Mouse (Mus musculus) limb, embryonic 12.5 days (tissue): ENCODE data around the gene B4galt5. TPM values are rescaled to one million over a fixed set of nuclear protein-coding genes. Genes with fewer than 3 reads are reported as not detected.
A peak's percentile ranks its signal among the peaks of the same experiment; 100 is the strongest.
"Not testable (repeated sequence)": the region's sequence is repeated elsewhere in the genome, so short reads cannot be mapped to it uniquely, and the experiment has no call there.

Experiments used
- ATAC-seq: fragments of 200-750 bp; cut with Nextera tagmentation; 2 replicates; pipeline ENCODE4 v1.8.0; 2017; ENCODE audit warnings: low read depth, moderate TSS enrichment; ENCODE audit not compliant: insufficient number of reproducible peaks, insufficient read depth, low FRiP score, low TSS enrichment
- H3K27ac ChIP-seq: fragments of 300-500 bp; sonication (generic); 2 replicates; pipeline ENCODE4 v1.5.1; 2016; ENCODE audit warnings: mild to moderate bottlenecking, moderate library complexity
- H3K27me3 ChIP-seq: fragments of 300-500 bp; sonication (generic); 2 replicates; pipeline ENCODE4 v1.6.1; 2016; ENCODE audit warnings: mild to moderate bottlenecking, moderate library complexity
- H3K36me3 ChIP-seq: fragments of 300-500 bp; sonication (generic); 2 replicates; pipeline ENCODE4 v1.6.1; 2016; ENCODE audit warnings: mild to moderate bottlenecking, moderate library complexity
- H3K4me1 ChIP-seq: fragments of 300-500 bp; sonication (generic); replicated peaks from 2 replicates; pipeline ENCODE4 v1.6.1; 2016
- H3K4me2 ChIP-seq: fragments of 300-500 bp; sonication (generic); 2 replicates; pipeline ENCODE4 v1.6.1; 2016; ENCODE audit warnings: mild to moderate bottlenecking, moderate library complexity
- H3K4me3 ChIP-seq: fragments of 300-500 bp; sonication (generic); replicated peaks from 2 replicates; pipeline ENCODE4 v1.5.1; 2016; ENCODE audit warnings: mild to moderate bottlenecking
- H3K9ac ChIP-seq: fragments of 300-500 bp; sonication (generic); replicated peaks from 2 replicates; pipeline ENCODE4 v1.6.1; 2016; ENCODE audit warnings: mild to moderate bottlenecking, moderate library complexity
- H3K9me3 ChIP-seq: fragments of 300-500 bp; sonication (generic); 2 replicates; pipeline ENCODE4 v1.6.1; 2016; ENCODE audit warnings: mild to moderate bottlenecking, moderate library complexity
- WGBS: fragments of 180-500 bp; shearing (Covaris S2); methylation state at CpG from one replicate; pipeline ENCODE4 v1.1.7; 2016; 5-methylcytosine and 5-hydroxymethylcytosine counted together
- polyA plus RNA-seq: library from polyadenylated mRNA; unstranded; fragments of >200 nt; fragmentation: Nextera tagmentation; extraction: Ambion mirVana; gene quantifications from 2 replicates; pipeline ENCODE4 v1.2.1, GENCODE M21; 2016

Gene B4galt5
- 11.4 and 14.1 TPM in 2 replicates for polyA plus RNA-seq

DNA sequence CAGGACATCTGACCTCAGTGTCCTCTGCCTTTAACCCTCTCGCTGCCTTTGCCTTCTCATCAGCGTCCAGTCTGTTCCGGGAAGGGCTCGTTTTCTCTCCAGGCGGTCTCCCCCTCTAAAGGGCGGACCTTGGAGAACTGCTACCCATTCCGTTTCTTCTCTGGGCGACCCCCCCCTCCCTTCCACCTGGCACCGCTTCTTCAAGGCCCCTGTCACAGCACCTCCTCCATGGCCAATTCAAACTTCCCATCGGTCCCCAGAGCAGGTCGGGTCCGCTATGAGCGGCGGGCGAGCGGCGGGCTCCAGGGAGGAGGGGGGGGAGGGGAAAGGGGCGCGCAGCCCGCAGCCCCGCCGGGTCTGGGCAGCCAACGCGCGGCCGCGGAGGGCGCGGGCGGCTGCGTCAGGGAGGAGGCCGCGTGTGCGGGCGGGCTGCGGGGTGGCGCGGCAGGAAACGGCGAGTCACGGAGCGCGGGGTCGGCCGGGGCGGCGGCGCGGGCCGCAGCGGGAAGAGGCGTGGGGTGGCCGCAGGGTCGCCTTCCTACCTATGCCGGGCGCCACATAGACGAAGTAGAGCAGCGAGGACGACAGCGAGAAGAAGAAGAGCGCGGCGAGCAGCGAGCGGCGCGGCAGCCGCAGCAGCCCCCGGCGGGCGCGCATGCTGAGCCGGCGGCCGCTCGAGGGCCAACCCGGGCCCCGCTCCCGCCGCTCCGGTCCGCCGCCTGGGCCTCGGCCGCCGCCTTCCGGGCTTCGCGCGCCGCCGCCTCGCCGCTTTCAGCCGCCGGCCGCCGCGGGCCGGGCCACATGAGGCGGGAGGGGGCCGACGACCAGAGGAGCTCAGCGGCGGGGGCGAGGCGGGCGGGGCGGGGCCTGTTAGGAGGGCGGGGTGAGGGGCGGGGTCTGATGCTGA, at the start of gene B4galt5:
Gene B4galt5 (minus strand): TSS at position 808 of the 907 bp plus-strand sequence.
- WGBS: under 1% methylated on average over 80 of the region's 111 CpGs
- peak within 1 kb of the TSS; percentile 86 for H3K4me2 ChIP-seq
- peak within 1 kb of the TSS; percentile 87 for H3K4me3 ChIP-seq
- no peaks in the 10 kb centered on the region for H3K9me3 ChIP-seq
- peak within 1 kb of the TSS; percentile 86 for H3K27ac ChIP-seq
- H3K36me3 ChIP-seq: no peaks in the 10 kb centered on the region
- peak within 1 kb of the TSS; percentile 87 for H3K9ac ChIP-seq
- peaks cover 27% of the 10 kb centered on the region for H3K4me1 ChIP-seq
- H3K27me3 ChIP-seq: peaks cover 12% of the 10 kb centered on the region
- ATAC-seq: no peak

DNA sequence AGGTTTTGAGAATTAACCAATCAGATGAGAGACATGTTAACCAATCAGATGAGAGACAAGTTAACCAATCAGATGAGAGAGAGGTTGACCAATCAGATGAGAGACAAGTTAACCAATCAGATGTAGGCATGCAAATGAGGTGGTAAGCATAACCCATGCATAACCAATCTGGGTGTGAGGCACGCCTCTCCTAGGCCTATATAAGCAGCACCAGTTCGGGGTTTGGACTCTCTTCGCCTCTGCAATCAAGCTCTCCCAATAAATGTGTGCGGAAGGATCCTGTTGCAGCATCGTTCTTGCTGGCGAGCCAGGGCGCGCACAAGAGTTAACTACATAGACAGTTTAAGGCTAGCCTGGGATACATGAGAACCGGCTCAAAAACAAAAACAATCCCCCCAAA, 47.4 kb upstream of the B4galt5 start:
- not testable (repeated sequence) for H3K9ac ChIP-seq, H3K27me3 ChIP-seq, H3K27ac ChIP-seq, H3K36me3 ChIP-seq, H3K9me3 ChIP-seq, H3K4me3 ChIP-seq, H3K4me1 ChIP-seq, ATAC-seq, H3K4me2 ChIP-seq
- WGBS: 92% methylated on average over 9 of the region's 9 CpGs

DNA sequence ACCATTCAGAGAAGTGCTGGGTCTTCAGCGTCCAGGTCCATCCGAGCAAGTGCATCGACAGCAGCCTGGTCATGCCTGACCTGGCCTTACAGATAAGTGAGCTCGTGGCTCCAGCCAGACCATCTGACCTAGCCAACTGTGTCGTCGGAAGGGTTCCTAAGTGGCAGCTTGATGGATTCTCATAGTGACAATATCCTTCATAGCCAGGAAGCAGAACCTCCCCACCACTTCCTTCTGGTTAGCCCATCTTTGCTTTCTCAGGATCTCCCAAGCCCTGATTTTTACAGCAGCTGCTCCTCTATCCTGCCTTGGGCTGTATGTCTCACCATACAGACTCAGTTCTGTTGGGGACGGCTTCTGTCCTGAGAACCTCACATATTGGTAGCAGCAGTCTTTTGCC, 45.4 kb upstream of the B4galt5 start:
- Histone ChIP-seq H3K36me3 (no peaks in the 10 kb centered on the region), H3K9ac (no peak overlapping the region), H3K4me3 (no peak overlapping the region), H3K27ac (no peak overlapping the region), H3K9me3 (no peaks in the 10 kb centered on the region), H3K27me3 (no peaks in the 10 kb centered on the region), H3K4me2 (no peak overlapping the region), H3K4me1 (no peaks in the 10 kb centered on the region)
- WGBS: 88% methylated on average over 7 of the region's 7 CpGs
- ATAC-seq: no peak

DNA sequence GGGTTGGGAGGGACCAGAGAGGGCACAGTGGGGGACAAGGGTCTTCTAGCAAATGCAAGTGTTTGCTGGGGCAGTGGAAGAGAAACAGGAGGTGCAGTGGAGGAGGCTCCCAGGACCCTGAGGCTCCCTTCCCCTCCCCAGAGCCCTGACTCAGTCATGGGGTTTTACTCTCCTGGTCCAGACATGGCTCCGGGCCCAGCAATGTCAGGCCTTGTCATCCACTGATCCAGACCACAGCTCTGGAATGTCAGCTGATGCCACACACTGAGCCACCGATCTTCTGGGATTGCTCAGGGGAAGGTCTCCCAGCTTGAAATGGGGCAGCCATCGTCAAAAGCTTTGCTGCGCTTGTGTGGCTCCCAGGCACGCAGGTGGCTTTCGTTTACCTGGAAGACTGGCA, 38.0 kb upstream of the B4galt5 start:
- Histone ChIP-seq H3K4me2 (no peak overlapping the region), H3K27ac (no peak overlapping the region), H3K4me1 (no peaks in the 10 kb centered on the region), H3K9me3 (no peaks in the 10 kb centered on the region), H3K9ac (no peak overlapping the region), H3K4me3 (no peak overlapping the region), H3K36me3 (no peaks in the 10 kb centered on the region), H3K27me3 (no peaks in the 10 kb centered on the region)
- 76% methylated on average over 6 of the region's 6 CpGs for WGBS
- no peak for ATAC-seq

DNA sequence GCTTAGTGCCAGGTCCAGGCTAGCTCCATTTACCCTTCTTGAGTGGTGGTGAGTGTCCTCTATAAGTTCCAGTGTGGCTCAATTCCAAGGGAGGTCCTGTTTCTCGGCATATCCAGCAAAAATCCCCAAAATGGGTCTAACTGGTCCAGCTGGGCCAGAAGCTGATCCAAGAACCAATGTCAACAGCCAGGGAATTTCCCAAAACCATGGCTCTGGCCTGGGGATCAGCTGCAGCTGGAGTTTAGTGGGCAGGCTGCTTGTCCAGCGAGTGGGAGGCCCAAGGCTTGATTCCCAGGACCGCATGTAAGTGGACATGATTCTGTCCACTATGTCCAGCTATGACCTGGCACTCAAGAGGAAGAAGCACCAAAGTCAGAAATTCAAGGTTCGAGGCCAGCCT, 37.5 kb upstream of the B4galt5 start:
- Histone ChIP-seq H3K27ac (no peak overlapping the region), H3K4me1 (no peaks in the 10 kb centered on the region), H3K4me3 (no peak overlapping the region), H3K4me2 (no peak overlapping the region), H3K9me3 (no peaks in the 10 kb centered on the region), H3K9ac (no peak overlapping the region), H3K36me3 (no peaks in the 10 kb centered on the region), H3K27me3 (no peaks in the 10 kb centered on the region)
- 85% methylated on average over 4 of the region's 4 CpGs for WGBS
- ATAC-seq: no peak

DNA sequence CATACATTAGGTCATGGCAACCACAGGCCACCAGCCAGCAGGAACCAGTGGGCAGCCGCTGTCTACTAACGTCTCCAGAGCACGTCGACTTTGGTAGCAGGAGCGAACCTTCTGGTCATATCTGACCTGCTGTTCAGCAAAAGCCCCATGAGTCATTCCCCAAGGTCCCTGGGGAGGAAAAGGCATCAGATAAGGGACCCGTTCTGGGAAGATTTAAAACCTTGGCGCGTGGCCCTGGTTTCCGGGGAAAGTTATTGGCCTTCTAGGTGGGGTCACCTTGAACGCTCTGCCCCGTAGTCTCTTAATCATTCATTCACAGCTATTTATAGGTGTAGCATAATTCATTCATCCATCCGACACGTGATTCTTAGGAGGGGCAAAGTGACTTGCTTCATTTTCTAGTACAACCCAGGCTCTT, 34.7 kb upstream of the B4galt5 start:
- H3K4me3 ChIP-seq: no peak overlapping the region
- H3K4me1 ChIP-seq: 0 out of 2 replicates have a peak, but pooled peaks cover 4% of the 10 kb centered on the region
- no peaks in the 10 kb centered on the region for H3K27me3 ChIP-seq
- 84% methylated on average over 13 of the region's 13 CpGs for WGBS
- H3K36me3 ChIP-seq: no peaks in the 10 kb centered on the region
- no peak overlapping the region for H3K27ac ChIP-seq
- no peak for ATAC-seq
- H3K4me2 ChIP-seq: no peak overlapping the region
- no peak overlapping the region for H3K9ac ChIP-seq
- H3K9me3 ChIP-seq: no peaks in the 10 kb centered on the region

DNA sequence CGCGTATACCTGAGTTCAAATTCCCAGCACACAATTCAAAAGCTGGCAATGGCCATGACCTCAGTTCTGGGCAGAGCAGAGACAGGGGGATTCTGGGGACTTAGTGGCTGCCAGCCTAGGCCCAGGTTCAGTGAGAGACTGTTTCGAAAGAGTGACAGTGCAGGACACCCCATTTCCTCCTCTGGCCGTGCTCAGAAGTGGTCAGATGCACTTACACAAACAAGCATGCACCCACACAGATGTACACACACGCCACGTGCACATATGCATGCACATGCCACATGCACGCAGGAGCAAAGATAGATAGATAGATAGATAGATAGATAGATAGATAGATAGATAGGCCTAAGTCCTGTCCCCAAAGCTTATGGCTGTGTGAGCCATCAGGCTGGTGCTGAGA, 33.4 kb upstream of the B4galt5 start:
- Histone ChIP-seq H3K27ac (no peak overlapping the region), H3K4me2 (no peak overlapping the region), H3K4me3 (no peak overlapping the region), H3K9me3 (no peaks in the 10 kb centered on the region), H3K9ac (no peak overlapping the region), H3K27me3 (no peaks in the 10 kb centered on the region), H3K36me3 (no peaks in the 10 kb centered on the region), H3K4me1 (peaks cover 4% of the 10 kb centered on the region; the same call in 1 of the 2 replicates)
- WGBS: 91% methylated on average over 7 of the region's 7 CpGs
- ATAC-seq: no peak

DNA sequence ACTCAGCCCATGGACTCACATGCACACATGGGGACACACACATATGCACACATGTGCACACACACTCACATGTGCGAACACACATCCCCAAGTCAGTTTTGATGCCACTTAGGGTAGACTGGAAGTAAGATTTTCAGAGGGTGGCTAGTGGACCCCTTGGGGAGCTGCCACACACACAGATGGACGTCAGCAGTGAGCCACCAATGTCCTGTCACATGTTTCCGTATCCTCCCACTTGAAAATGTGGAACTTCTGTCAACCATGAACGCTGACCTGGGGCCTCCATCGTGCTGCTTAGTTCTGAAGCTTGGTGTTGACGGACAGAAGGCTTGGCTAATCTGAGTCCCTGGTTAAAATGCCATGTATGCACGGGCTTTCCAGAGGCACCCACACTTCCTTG, 32.6 kb upstream of the B4galt5 start:
- Histone ChIP-seq H3K36me3 (no peaks in the 10 kb centered on the region), H3K9me3 (no peaks in the 10 kb centered on the region), H3K4me3 (no peak overlapping the region), H3K4me2 (no peak overlapping the region), H3K27me3 (no peaks in the 10 kb centered on the region), H3K4me1 (peaks cover 4% of the 10 kb centered on the region; the same call in 1 of the 2 replicates), H3K9ac (no peak overlapping the region), H3K27ac (no peak overlapping the region)
- whole genome bisulfite sequencing: 81% methylated on average over 7 of the region's 7 CpGs
- no peak for ATAC-seq

DNA sequence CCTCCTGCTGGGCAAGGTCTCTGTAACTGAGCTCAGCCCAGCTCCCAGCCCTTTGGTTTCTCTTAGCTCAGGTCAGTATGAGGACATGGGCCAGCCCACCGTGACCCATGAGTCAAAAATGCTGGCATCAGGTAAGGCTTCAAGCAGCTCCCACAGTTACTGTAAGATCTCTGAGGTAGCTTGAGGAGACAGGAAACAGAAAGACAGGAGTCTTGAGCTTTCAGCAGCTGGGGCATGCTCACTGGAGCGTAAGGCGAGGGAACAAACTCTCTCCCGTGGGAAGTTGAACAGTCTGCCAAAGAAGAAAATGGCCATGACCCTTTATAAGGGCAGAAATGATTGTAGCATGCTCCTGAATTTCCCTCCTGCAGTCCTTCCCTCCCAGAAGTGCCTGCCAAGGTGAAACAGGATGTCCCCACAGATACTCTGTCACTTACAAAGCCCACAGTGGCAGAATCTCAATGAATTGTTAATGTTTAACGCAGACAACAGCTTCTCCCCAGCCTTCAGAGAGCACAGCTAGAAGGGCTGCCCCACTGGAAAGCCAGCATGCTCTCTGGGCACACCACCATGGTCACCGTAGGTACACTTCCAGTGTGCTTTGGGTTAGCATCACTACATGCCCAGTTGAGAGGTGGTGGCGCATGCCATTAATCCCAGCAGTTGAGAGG, 31.8 kb upstream of the B4galt5 start:
- Histone ChIP-seq H3K4me2 (no peak overlapping the region), H3K4me1 (peaks cover 4% of the 10 kb centered on the region; the same call in 1 of the 2 replicates), H3K4me3 (no peak overlapping the region), H3K9me3 (no peaks in the 10 kb centered on the region), H3K27me3 (no peaks in the 10 kb centered on the region), H3K9ac (no peak overlapping the region), H3K36me3 (no peaks in the 10 kb centered on the region), H3K27ac (no peak overlapping the region)
- 67% methylated on average over 7 of the region's 7 CpGs for WGBS
- no peak for ATAC-seq

DNA sequence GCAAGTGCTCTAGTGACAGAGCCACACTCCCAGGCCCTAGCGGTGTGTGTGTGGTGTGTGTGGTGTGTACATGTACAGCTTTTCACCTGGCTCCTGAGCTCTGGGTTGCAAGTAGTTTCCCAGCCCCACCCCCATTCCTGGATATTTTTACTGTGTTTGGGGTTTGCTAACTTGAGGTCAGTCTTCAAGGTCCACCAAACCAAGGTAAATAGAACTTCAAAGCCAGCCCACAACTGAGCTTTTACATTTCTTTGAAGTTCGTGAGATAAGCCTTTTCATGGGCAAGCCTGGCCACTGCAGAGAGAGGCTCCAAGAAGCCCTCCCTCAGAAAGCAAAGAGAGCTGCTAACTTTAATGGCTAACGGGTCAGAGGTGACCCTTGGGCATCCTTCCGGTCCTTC, 30.0 kb upstream of the B4galt5 start:
- H3K36me3 ChIP-seq: no peaks in the 10 kb centered on the region
- H3K9me3 ChIP-seq: no peaks in the 10 kb centered on the region
- H3K4me3 ChIP-seq: no peak overlapping the region
- no peaks in the 10 kb centered on the region for H3K27me3 ChIP-seq
- H3K4me2 ChIP-seq: no peak overlapping the region
- ATAC-seq: no peak
- no peak overlapping the region for H3K27ac ChIP-seq
- WGBS: 20% methylated on average over 4 of the region's 4 CpGs
- peaks cover 4% of the 10 kb centered on the region; the same call in 1 of the 2 replicates for H3K4me1 ChIP-seq
- no peak overlapping the region for H3K9ac ChIP-seq

DNA sequence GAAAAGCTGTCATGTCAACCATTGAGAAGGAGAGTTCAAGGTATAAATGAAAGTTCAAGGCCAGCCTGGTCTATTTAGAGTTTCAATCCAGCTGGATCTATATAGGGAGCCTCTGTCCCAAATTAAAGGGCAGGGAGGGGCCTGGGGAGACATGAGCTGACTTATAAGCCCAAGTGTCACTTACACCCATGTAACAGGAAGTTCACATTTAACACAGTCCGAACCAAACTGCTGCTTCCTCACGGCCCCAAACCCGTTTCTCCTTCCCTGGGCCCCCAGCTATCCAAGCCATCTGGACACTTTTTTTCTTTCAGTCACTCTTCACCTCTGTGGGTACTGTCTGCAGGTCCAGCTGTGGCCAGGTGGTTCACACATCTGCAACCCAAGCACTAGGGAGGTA, 28.7 kb upstream of the B4galt5 start:
- Histone ChIP-seq H3K4me2 (no peak overlapping the region), H3K9ac (no peak overlapping the region), H3K36me3 (no peaks in the 10 kb centered on the region), H3K9me3 (no peaks in the 10 kb centered on the region), H3K27ac (no peak overlapping the region), H3K4me1 (peaks cover 4% of the 10 kb centered on the region; the same call in 1 of the 2 replicates), H3K4me3 (no peak overlapping the region), H3K27me3 (no peaks in the 10 kb centered on the region)
- ATAC-seq: no peak
- 18% methylated on average over 3 of the region's 3 CpGs for whole genome bisulfite sequencing
